Mouse (Mus musculus) forebrain, embryonic 16.5 days (tissue): Measurements from ENCODE around the gene Pla2g4a. TPM values are rescaled to one million over a fixed set of nuclear protein-coding genes. Genes with fewer than 3 reads are reported as not detected.

Experiments
- ATAC-seq: fragments of 200-750 bp; cut with Nextera tagmentation; 2 replicates; pipeline ENCODE4 v1.8.0; 2017; ENCODE audit warnings: mild to moderate bottlenecking, moderate library complexity
- H3K27ac ChIP-seq: fragments of 300-500 bp; sonication (generic); 2 replicates; pipeline ENCODE4 v1.5.1; 2014; ENCODE audit warnings: low read length, control low read depth
- H3K27me3 ChIP-seq: fragments of 300-500 bp; sonication (generic); replicated peaks from 2 replicates; pipeline ENCODE4 v1.6.1; 2014; ENCODE audit warnings: low read length; ENCODE audit not compliant: control insufficient read depth, insufficient read depth
- H3K36me3 ChIP-seq: fragments of 300-500 bp; sonication (generic); 2 replicates; pipeline ENCODE4 v1.6.1; 2014; ENCODE audit not compliant: control insufficient read depth, insufficient read depth
- H3K4me1 ChIP-seq: fragments of 300-500 bp; sonication (generic); replicated peaks from 2 replicates; pipeline ENCODE4 v1.6.1; 2014; ENCODE audit warnings: low read length; ENCODE audit not compliant: control insufficient read depth, insufficient read depth
- H3K4me2 ChIP-seq: fragments of 300-500 bp; sonication (generic); 2 replicates; pipeline ENCODE4 v1.6.1; 2014; ENCODE audit warnings: mild to moderate bottlenecking, low read length, control low read depth
- H3K4me3 ChIP-seq: fragments of 300-500 bp; sonication (generic); replicated peaks from 2 replicates; pipeline ENCODE4 v1.5.1; 2014; ENCODE audit warnings: mild to moderate bottlenecking, low read length, control low read depth
- H3K9ac ChIP-seq: fragments of 300-500 bp; sonication (generic); replicated peaks from 2 replicates; pipeline ENCODE4 v1.6.1; 2014; ENCODE audit warnings: low read depth, low read length, control low read depth
- H3K9me3 ChIP-seq: fragments of 300-500 bp; sonication (generic); 2 replicates; pipeline ENCODE4 v1.6.1; 2016; ENCODE audit warnings: low read length; ENCODE audit not compliant: control insufficient read depth
- WGBS: fragments of 180-500 bp; shearing (Covaris S2); extraction: QIAGEN DNeasy Blood & Tissue Kit; methylation state at CpG from one replicate; pipeline ENCODE4 v1.1.7; 2014; 5-methylcytosine and 5-hydroxymethylcytosine counted together
- polyA plus RNA-seq: library from polyadenylated mRNA; unstranded; fragments of >200 nt; fragmentation: Nextera tagmentation; extraction: Ambion mirVana; gene quantifications from 2 replicates; pipeline ENCODE4 v1.2.1, GENCODE M21; 2015

Gene Pla2g4a
- polyA plus RNA-seq, 1 experiment from 2014 or later, result 1.2 TPM

DNA sequence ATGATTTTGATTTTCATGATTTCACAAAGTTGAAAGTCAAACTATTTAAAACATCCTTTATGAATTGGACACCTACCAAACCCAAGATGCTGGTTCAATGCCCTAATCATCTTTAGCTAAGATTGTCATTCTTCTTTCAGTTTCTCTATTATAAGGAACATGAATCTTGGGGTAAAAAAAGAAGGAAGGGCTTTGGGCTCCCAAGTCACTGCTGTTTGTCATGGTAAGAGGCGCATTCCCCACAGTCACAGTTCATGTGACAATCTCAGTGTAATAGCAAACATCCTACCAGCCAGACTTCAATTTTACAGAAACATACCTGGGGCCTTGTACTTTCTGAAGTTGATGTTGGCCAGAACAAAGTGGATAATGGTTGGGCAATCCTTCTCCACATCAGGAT, 119.2 kb downstream of the Pla2g4a start:
- Histone ChIP-seq H3K27ac (no peak overlapping the region), H3K36me3 (no peaks in the 10 kb centered on the region), H3K9me3 (no peaks in the 10 kb centered on the region), H3K4me1 (no peaks in the 10 kb centered on the region), H3K4me2 (no peak overlapping the region), H3K9ac (no peak overlapping the region), H3K4me3 (no peak overlapping the region), H3K27me3 (no peaks in the 10 kb centered on the region)
- no peak for ATAC-seq
- WGBS, result 91% methylated on average over 1 of the region's 1 CpGs

DNA sequence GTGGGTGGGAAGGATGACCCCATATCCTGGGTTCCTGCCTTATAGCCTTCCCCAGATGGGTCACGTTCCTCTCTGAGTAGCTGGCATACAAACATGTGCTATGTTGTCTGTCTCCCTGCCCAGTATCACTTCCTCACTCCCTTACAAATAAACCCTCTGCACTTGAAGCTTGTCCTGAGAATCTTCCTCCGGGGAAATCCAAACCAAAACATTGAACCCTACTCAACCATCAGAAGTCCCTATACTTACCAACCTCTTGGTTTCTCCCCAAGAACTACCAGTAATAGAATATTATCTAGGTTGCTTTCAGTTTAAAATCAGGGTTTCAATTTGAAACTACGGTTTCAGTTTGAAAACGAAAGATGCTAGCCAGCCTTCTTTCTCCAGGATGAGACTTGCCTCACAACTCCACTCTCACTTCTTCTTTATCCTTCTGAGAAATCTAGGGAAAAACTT, 120.1 kb downstream of the Pla2g4a start:
- Histone ChIP-seq H3K4me2 (no peak overlapping the region), H3K27me3 (no peaks in the 10 kb centered on the region), H3K4me1 (no peaks in the 10 kb centered on the region), H3K27ac (no peak overlapping the region), H3K4me3 (no peak overlapping the region), H3K9ac (no peak overlapping the region), H3K36me3 (no peaks in the 10 kb centered on the region), H3K9me3 (no peaks in the 10 kb centered on the region)
- no peak for ATAC-seq
- WGBS, result 87% methylated on average over 4 of the region's 4 CpGs

DNA sequence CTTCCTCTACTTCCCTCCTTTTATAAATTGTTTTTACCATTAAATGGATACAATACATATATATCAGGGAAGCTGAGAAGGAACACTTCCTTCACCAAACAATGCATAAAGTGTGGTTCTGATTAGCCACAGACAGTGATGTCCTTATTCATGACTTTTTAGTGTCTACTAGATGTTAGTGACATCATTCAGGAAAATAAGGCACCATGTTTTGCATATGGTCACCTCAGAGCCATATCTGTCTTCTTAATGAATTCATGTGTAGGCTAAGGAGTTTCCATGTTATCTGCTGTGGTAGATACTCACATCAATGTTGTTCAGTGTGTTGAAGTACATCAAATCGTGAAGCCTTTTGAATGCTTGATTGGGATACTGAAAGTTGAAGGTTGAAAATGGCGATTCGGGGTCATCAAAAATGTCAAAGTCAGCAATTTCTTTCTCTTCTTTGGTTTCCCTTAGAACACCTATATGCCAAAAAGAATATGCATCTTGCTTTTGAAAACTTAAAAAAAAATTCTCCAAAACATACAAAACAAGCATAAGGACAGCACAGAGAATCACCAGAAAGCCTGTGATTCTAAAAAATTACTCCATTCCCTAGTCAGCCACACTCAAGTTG, 120.7 kb downstream of the Pla2g4a start:
- Histone ChIP-seq H3K9me3 (no peaks in the 10 kb centered on the region), H3K36me3 (no peaks in the 10 kb centered on the region), H3K27ac (no peak overlapping the region), H3K4me1 (no peaks in the 10 kb centered on the region), H3K4me2 (no peak overlapping the region), H3K4me3 (no peak overlapping the region), H3K27me3 (no peaks in the 10 kb centered on the region), H3K9ac (no peak overlapping the region)
- 96% methylated on average over 3 of the region's 3 CpGs for WGBS
- no peak for ATAC-seq

DNA sequence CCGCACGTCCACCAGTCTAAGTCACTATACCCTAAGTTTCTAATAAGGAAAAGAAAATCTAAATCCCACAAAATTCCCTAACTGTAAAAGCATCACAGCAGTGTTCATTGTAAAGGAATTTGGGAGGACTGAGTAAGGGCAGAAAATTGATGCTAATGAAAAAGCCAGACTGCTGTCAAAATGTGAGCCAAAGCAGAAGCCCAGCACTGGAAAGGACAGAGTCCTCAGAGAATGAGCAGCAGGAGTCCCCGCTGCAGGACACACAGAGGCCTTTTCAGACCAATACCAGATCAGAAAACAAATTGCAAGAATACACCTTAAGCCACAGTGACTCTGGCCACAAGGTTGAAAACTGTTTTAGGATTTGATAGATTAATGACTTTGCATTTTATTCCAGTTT, 124.6 kb downstream of the Pla2g4a start:
- Histone ChIP-seq H3K4me3 (no peak overlapping the region), H3K36me3 (no peaks in the 10 kb centered on the region), H3K27ac (no peak overlapping the region), H3K4me1 (no peaks in the 10 kb centered on the region), H3K27me3 (no peaks in the 10 kb centered on the region), H3K9me3 (no peaks in the 10 kb centered on the region), H3K4me2 (no peak overlapping the region), H3K9ac (no peak overlapping the region)
- WGBS, result 88% methylated on average over 3 of the region's 3 CpGs
- no peak for ATAC-seq

DNA sequence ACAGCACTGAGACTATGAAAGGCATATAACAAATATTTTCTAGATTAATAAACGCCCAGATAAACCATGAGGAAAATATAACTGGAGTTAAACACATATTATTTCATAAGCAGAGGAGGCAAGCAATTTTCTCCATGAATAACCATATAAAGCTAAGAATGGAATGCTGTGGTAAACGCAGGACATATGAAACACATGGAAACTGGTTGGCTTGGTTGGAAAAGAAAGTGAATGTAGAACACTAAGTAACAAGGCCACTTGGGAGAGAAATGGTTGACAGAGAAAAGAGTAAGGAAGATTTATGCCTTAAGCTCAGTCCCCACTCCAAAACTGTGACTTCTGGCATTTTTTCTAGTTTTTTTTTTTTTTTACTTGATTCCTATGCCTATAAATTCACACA, 127.2 kb downstream of the Pla2g4a start:
- Histone ChIP-seq H3K27ac (no peak overlapping the region), H3K4me3 (no peak overlapping the region), H3K9me3 (no peaks in the 10 kb centered on the region), H3K36me3 (no peaks in the 10 kb centered on the region), H3K27me3 (no peaks in the 10 kb centered on the region), H3K4me1 (no peaks in the 10 kb centered on the region), H3K9ac (no peak overlapping the region), H3K4me2 (no peak overlapping the region)
- WGBS, result 85% methylated on average over 2 of the region's 2 CpGs
- no peak for ATAC-seq

DNA sequence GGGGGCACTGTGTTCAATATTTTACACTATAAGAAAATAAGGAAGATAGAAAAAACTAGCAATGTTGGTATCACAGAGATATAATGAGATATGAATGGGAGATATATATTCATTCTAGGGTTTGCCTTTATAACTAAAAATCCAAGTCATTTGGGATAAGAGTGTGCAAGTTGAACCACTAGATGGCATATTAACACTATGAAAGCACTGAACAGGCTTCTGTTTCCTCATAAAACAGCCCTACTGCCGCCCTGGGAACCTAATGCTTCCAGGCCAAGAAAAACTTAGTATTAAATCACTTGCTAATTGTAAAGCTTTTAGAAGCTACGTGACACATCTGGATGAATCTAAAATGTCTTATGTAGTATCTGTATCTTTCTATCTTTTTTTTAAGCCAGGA, 128.1 kb downstream of the Pla2g4a start:
- WGBS, result 16% methylated on average over 2 of the region's 2 CpGs
- H3K4me2 ChIP-seq, result no peak overlapping the region
- H3K36me3 ChIP-seq, result no peaks in the 10 kb centered on the region

DNA sequence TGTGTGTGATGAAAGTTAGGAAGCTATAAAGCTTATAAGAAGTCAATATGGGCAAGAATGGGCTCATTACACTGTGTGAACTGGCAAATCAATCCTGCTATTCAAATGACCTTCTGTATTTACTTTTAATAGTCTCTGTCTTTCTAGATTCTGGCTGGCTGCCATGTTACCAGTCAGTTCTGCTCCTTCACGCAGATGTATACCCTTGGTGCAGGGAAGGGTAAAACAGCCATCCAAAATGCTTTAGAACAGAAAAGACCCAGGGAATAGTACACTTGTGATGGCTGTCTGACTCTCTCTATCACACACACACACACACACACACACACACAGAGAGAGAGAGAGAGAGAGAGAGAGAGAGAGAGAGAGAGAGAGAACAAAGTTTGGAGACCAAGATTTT, 128.6 kb downstream of the Pla2g4a start:
- H3K4me1 ChIP-seq, result no peaks in the 10 kb centered on the region
- H3K36me3 ChIP-seq, result no peaks in the 10 kb centered on the region
- no peak overlapping the region for H3K27ac ChIP-seq
- 34% methylated on average over 1 of the region's 1 CpGs for WGBS
- H3K9me3 ChIP-seq, result no peaks in the 10 kb centered on the region
- no peaks in the 10 kb centered on the region for H3K27me3 ChIP-seq
- no peak overlapping the region for H3K4me3 ChIP-seq
- H3K4me2 ChIP-seq, result no peak overlapping the region
- peak; percentile 59 for ATAC-seq
- no peak overlapping the region for H3K9ac ChIP-seq

More for the DNA sequence above, 128.1 kb downstream of the Pla2g4a start:
- Histone ChIP-seq H3K9me3 (no peaks in the 10 kb centered on the region), H3K9ac (no peak overlapping the region), H3K27me3 (no peaks in the 10 kb centered on the region), H3K4me1 (no peaks in the 10 kb centered on the region), H3K4me3 (no peak overlapping the region), H3K27ac (no peak overlapping the region)
- peak; percentile 97 for ATAC-seq

DNA sequence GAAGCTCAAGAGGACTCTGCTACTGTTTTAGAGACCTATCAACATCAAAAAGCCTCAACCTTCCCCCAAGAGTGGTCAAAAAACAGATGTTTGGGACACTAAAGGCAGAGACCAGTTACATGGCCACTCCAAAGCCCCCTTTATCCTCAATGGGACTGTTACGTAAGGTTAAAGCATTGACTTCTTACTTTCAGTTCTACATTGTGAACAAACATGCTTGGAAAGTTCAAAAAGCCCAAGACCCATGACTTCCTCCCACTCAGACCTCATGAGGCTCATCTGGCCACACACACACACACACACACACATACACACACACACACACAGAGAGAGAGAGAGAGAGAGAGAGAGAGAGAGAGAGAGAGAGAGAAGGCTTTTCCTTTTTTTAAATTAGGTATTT, 130.0 kb downstream of the Pla2g4a start:
- no peaks in the 10 kb centered on the region for H3K4me1 ChIP-seq
- H3K9ac ChIP-seq, result no peak overlapping the region
- no peaks in the 10 kb centered on the region for H3K36me3 ChIP-seq
- no peak for ATAC-seq
- no peak overlapping the region for H3K4me2 ChIP-seq
- 88% methylated on average over 1 of the region's 1 CpGs for WGBS
- no peak overlapping the region for H3K4me3 ChIP-seq
- H3K27me3 ChIP-seq, result no peaks in the 10 kb centered on the region
- H3K27ac ChIP-seq, result no peak overlapping the region
- no peaks in the 10 kb centered on the region for H3K9me3 ChIP-seq

DNA sequence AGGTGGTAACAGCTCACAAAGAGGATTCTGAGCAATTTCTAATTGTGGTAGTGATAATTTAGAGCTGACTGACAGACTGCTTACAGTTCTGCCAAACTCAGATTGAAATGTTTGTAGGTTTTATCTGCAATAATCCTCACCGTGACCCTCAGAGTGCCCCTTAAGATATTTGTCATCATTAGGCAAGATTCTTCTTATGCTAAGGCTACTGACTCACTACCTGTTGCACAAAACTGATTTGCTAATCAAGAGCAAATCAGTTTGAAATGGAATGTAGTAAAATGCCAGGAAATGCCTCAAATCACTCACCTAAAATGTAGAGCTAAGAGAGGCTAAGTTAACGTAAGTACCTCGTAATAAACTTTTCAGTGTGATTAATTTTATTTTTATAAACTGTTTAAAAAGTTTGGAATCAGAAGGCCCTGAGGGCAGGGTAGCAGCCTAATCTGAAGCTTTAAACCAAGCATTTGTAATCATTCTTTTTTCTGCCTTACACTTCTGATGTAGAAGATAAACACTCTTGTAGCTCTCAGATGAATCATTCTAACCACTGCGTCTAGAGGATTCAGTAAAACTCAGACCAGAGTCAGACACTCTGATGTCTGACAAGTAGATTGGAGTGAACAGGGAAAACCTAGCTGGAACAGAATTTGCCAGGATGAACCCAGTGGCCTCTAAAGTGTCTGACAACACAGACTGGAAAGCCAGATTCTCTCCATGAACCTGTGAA, 147.3 kb downstream of the Pla2g4a start:
- 89% methylated on average over 4 of the region's 4 CpGs for WGBS
- no peaks in the 10 kb centered on the region for H3K9me3 ChIP-seq
- no peak overlapping the region for H3K27ac ChIP-seq
- no peaks in the 10 kb centered on the region for H3K4me1 ChIP-seq
- H3K9ac ChIP-seq, result no peak overlapping the region
- no peak overlapping the region for H3K4me3 ChIP-seq
- no peaks in the 10 kb centered on the region for H3K36me3 ChIP-seq
- no peak for ATAC-seq
- H3K4me2 ChIP-seq, result no peak overlapping the region
- H3K27me3 ChIP-seq, result no peaks in the 10 kb centered on the region
